Mouse (Mus musculus) heart, postnatal 25 days (tissue): ENCODE measurements at regions not wholly inside any gene's neighbourhood (a gene's known extent, or its start where the extent isn't known, plus 50 kb on each side); places are given as distances from the start of the nearest gene placed in this dataset.
"Not testable (repeated sequence)": the region's sequence is repeated elsewhere in the genome, so short reads cannot be mapped to it uniquely, and the experiment has no call there.

ENCODE experiments used
- DNase-seq: peaks from one replicate; pipeline ENCODE4 v3.0.0; 2022; ENCODE audit warnings: low spot score
- intact Hi-C: fragments of 180-260 bp; cut with DNase I; formaldehyde crosslinking; loops from one replicate; pipeline ENCODE4 v1.15.1; 2025

DNA sequence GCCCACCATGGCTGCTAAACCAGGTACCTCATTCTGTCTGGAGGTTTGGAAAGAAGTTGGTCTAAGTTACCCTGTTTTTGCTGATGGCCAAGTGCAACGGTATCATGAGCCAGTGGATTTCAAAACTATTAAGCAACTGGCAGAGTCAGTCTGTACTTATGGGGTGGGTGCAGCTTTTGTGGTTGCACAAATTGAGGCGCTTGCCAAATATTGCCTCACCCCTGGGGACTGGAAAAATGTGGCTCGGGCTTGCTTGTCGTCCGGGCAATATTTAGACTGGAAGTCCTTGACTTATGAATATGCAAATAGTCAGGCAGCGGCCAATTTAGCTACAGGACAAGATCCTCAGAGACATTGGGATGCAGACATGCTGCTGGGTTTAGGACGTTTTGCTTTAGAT lies 110.2 kb downstream of the Olfr164 start:
- intact Hi-C loops: no loop called here
- no peak for DNase-seq

- DNase-seq: no peak
- intact Hi-C loops: no loop called here
Measured at GRCm38 (mm10) chr16:19200977-19201376, 112.9 kb downstream of the Olfr164 start.

DNA sequence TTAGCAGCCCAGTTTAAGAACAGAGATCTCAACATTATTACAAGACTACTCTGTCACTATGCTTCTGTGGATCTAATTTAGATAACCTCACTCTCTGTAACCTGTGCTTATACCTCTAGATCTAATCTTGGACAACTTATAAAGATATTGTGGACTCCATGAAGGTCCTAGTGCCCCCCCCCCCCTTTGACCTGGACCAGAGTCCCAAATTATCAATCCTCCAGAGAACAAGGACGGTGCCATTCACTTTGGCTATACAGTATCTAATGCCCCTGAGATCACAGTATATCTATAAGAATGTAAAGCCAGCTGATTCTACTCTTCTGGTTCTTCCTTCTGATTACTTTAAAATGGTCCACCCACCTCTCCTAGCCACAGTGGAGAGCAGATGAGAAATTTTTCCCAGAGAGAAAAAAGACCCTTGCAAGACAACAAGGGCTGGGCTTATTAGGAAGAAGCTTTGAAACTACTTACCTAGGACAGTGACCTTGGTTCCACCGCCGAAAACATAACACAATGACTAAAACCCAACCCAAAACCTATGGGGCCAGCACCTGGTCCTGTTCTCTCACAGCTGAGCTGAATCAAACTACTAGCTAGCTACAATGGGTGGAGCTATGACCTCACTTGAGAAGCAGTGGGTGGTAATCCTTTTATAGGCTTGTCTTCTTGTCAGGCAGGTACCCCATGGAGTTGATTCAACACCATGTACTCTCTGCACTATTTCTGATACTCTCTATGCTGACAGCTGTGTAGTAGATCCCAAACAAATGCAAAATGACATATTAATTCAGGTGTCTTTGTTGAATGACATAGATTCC lies 113.9 kb downstream of the Olfr164 start:
- no peak for DNase-seq
- intact Hi-C loops: loop anchor here (10.0 kb wide), 1 partner anchor 135 kb away; no protein-coding TSS in a partner anchor

GRCm38 (mm10) chr16:19198539-19199385 lies 115.1 kb downstream of the Olfr164 start:
- DNase-seq: no peak
- intact Hi-C loops: loop anchor here (10.0 kb wide), 1 partner anchor 134 kb away; no protein-coding TSS in a partner anchor

DNA sequence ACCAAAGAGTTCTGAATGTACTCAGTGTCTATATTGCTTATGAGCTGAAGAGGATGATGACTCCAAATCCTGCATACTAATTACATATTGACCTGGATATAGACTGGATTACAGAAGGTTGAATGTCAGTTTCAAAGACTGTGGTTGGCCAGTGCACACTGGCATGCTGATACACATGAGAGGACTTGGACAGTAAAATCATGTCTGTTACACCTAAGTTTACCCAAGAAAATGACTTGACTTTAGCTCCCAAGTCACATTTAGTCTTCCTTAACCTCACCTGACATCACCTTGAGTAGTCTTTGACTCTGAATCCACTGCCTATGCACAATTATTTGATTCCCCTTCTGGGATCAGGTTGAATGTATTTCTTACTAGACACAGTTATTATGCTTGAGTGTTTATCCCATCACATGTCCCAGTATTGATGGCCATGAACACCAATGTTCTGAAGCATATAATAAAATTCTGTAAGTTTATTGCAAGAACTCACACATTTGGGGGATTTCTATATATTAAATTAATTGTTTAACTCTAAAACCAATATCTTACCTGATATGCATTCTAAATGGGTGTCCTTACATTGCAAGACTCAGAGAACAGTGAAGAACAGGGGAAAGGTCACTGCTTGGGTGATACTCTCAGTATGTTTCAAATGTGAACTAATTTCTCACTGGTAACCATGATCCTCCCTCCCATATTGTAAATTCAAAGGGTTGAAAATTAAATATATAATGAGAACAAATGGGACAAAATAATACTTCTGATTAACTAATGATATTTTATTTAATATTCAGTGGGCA lies 116.0 kb downstream of the Olfr164 start:
- no peak for DNase-seq
- intact Hi-C loops: loop anchor here (10.0 kb wide), 1 partner anchor 133 kb away; no protein-coding TSS in a partner anchor

DNA sequence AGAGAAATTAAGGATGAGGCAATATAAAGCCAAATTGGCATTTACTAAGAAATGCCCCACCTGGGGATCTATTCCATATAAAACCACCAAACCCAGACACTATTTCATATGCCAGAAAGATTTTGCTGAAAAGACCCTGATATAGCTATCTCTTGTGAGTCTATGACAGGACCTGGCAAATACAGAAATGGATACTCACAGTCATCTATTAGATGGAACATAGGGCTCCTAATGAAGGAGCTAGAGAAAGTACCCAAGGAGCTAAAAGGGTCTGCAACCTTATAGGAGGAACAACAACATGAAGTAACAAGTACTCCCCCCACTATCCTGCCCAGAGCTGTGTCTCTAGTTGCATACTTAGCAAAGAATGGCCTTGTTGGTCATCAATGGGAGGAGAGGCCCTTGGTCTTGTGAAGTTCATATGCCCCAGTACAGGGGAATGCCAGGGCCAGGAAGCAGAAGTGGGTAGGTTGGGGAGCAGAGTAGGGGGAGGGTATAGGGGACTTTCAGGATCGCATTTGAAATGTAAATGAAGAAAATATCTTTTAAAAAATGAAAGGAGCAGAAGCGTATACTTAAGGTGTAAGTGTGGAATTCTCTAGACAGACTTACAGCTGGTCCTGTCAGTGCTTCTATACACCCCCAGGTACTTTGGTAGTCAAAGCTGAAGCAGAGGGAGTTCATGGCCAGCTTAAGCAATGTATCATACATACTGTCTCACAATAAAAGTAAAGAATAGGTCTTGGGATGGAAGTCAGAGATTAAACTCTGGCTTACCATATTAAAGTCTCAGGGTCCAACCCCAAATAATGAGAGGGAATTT lies 128.2 kb downstream of the Olfr164 start:
- DNase-seq: no peak
- intact Hi-C loops: no loop called here

GRCm38 (mm10) chr16:19179214-19180010 lies 134.5 kb downstream of the Olfr164 start:
- no peak for DNase-seq
- intact Hi-C loops: no loop called here

DNA sequence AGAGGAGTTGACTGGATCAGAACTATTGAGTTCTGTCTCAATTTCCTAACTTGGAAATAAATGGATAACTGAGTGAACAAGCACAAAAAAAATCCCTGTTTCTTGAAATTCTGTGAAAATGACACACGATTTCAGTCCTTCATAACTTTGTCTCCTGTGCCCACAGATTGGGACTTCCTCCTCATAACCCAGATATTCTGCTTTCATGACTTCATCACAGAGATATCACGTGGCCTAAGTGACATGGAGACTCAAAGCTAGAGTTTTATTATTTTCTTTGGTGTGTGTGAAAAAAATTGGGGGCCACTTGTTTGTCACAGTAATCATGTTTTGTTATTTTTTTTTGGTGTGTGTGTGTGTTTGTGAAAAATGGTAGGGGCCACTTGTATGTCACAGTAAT lies 160.8 kb downstream of the Olfr164 start:
- no peak for DNase-seq
- intact Hi-C loops: loop anchor here (5.0 kb wide), 1 partner anchor 146 kb away; no protein-coding TSS in a partner anchor

DNA sequence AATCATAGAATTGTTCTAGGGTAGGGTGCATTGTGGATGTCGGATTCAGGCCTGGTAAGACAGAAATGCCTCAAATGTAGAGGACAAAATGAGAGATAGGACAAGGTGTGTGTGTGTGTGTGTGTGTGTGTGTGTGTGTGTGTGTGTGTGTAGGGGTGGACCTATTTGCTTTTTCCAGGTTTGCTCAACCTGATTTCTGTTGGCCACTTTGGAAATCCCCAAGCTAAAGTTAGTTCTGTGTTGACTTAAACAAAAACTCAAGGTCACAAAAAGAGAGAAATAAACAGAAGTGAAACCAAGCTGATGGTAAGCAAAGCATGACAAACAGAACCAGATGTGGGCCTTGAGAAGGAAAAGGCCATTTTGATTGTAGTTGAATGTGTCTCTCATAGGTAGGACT lies 161.4 kb downstream of the Olfr164 start:
- DNase-seq: not testable (repeated sequence)
- intact Hi-C loops: loop anchor here (5.0 kb wide), 1 partner anchor 145 kb away; no protein-coding TSS in a partner anchor

GRCm38 (mm10) chr16:19151110-19151509 lies 162.8 kb downstream of the Olfr164 start:
- intact Hi-C loops: loop anchor here (5.0 kb wide), 1 partner anchor 144 kb away; no protein-coding TSS in a partner anchor
- no peak for DNase-seq

- intact Hi-C loops: loop anchor here (5.0 kb wide), 1 partner anchor 143 kb away; no protein-coding TSS in a partner anchor
Measured at GRCm38 (mm10) chr16:19150582-19150981, 163.3 kb downstream of the Olfr164 start.

DNA sequence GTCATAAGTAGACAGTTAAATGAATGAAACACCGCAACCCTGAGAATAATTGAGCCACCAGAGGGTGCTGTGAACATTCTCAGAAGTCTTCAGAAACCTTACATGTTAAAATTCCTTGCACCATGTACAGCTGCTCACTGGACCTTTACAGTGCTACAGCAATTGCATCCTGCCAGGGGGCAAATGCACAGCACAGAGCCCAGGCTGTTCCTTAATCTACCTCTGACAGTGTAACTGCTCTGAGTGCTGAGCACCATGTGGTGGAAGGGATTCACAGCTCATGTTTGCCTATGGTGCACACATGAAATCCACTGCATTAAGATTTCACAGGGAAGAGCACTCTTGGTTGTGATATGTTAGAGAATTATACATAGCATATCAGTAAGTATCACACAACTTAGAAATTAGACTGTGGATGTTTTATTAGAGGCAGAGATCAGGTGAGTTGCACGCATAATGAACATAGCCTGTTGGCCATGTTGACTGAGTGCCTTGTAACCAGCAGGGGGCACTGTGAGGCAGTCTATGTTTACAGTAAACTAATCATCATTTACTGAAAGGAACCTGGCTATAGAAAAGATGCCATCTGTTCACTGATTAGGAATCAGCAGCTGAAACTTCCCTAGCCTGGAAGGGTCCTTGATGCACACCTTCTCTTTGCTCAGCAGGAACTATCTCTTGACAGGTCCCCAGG lies 167.4 kb downstream of the Olfr164 start:
- intact Hi-C loops: no loop called here
- DNase-seq: no peak

More at GRCm38 (mm10) chr16:19150582-19150981, 163.3 kb downstream of the Olfr164 start:
- DNase-seq: no peak
